Comparison of ENCODE assay signal across 8 mouse cellular contexts in the genomic region with DNA sequence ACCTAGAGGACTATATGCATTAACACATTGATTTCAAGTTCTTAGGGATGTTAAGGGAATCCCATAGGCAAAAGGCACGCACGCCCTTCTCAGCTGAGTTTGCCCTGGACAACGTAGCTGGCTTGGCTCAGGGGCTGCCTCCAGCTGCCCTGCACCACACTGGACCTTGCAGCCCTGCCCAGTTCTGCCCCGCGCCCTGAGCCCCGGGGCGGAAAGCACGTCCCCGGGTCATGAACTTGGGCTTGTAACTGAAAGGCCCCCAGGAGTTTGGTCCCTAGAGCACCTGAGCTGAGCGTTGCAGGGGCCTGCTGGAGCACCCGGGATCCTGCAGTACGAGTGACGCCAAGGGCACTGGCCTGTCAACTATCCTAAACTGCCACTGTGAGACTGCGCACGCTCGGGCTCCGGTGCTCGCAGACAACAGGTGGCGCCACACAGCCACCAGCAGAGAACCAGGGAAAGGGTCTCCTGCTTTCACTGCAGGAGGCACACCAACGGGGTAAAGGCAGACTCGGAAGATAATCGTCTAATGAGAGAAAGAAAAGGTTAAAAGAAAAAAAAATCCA. TPM values are rescaled to one million over a fixed set of nuclear protein-coding genes. Genes with fewer than 3 reads are reported as not detected.
DNase-seq lines count a peak whose midpoint lies in the region; ATAC-seq and TF ChIP-seq lines count a peak whose summit lies in the region.

No protein-coding gene starts in this region.

- H3K36me3 ChIP-seq in heart, embryonic 14.5 days (ENCODE audit: control insufficient read depth, insufficient read depth, low read length) = no peaks in the 10 kb centered on the region
- H3K36me3 ChIP-seq in midbrain, embryonic 10.5 days = no peaks in the 10 kb centered on the region

- H3K4me3 ChIP-seq in bone marrow, adult 2 months (replicated peaks; ENCODE audit: control insufficient read depth, low read depth, low read length) = no peak overlapping the region
- peak overlapping the region; percentile 26 to 27 for H3K4me3 ChIP-seq in heart, embryonic 14.5 days (ENCODE audit: control insufficient read depth in 1 of 2, insufficient read depth in 1 of 2, low read depth in 1 of 2, low read length in 2 of 2)
- H3K4me3 ChIP-seq in midbrain, embryonic 10.5 days = peak overlapping the region; percentile 44

- H3K9me3 ChIP-seq in heart, embryonic 14.5 days (ENCODE audit: control insufficient read depth, low read length) = no peaks in the 10 kb centered on the region
- H3K9me3 ChIP-seq in midbrain, embryonic 10.5 days (replicated peaks) = no peaks in the 10 kb centered on the region

- H3K4me1 ChIP-seq in bone marrow, adult 2 months (ENCODE audit: control insufficient read depth, insufficient read depth, low read length) = no peaks in the 10 kb centered on the region; the same call in 1 of the 2 replicates
- H3K4me1 ChIP-seq in heart, embryonic 14.5 days (ENCODE audit: control insufficient read depth in 2 of 2, insufficient read depth in 2 of 2, low read length in 2 of 2) = peaks cover 2 to 5% of the 10 kb centered on the region in 2 experiments; a peak in 1 of 4 replicates
- peaks cover 8% of the 10 kb centered on the region for H3K4me1 ChIP-seq in midbrain, embryonic 10.5 days

- intact Hi-C loops in gastrocnemius, postnatal 14 days (cut with DNase I; ENCODE audit: low total_unique reads) = loop anchor here (10.0 kb wide), 2 partner anchors 154 to 166 kb away; no protein-coding TSS in a partner anchor

- peak; percentile 47; the same call in 1 of the 2 replicates for ATAC-seq in heart, embryonic 14.5 days (ENCODE audit: insufficient number of reproducible peaks, insufficient read depth, low FRiP score, low read depth)

- H3K4me2 ChIP-seq in heart, embryonic 14.5 days (ENCODE audit: low read length) = peak overlapping the region; percentile 63

- H3K27me3 ChIP-seq in heart, embryonic 14.5 days (ENCODE audit: control insufficient read depth, insufficient read depth, low read length) = no peaks in the 10 kb centered on the region
- H3K27me3 ChIP-seq in midbrain, embryonic 10.5 days (ENCODE audit: low read depth, poor library complexity, severe bottlenecking) = no peaks in the 10 kb centered on the region

- no peak for TF ChIP-seq POLR2A in bone marrow, adult 2 months (IDR thresholded peaks at IDR 0.05; ENCODE audit: borderline replicate concordance, control insufficient read depth, low read depth, low read length)

- 25% methylated on average over 22 of the region's 22 CpGs for WGBS in bone marrow, adult 2 months
- WGBS in heart, embryonic 14.5 days = 8% methylated on average over 22 of the region's 22 CpGs
- WGBS in midbrain, embryonic 10.5 days = 11% methylated on average over 22 of the region's 22 CpGs

- H3K9ac ChIP-seq in heart, embryonic 14.5 days (ENCODE audit: low read length) = peak overlapping the region; percentile 59

- TF ChIP-seq CTCF in bone marrow, adult 2 months (IDR thresholded peaks at IDR 0.05; ENCODE audit: control insufficient read depth, insufficient read depth, low read length) = peak; percentile 44

- DNase-seq in gastrocnemius, postnatal 14 days = peak; percentile 31
- no peak for DNase-seq in gastrocnemius, postnatal 25 days
- DNase-seq in kidney, postnatal 10 days = peak; percentile 56
- DNase-seq in midbrain, embryonic 10.5 days (ENCODE audit: low spot score) = peak; percentile 58
- DNase-seq in yolk sac, embryonic 10.5 days (ENCODE audit: low spot score) = peak; percentile 28
- no peak for DNase-seq in frontal cortex, postnatal 14 days (ENCODE audit: low spot score in 2 of 2)

- H3K27ac ChIP-seq in bone marrow, adult 2 months (ENCODE audit: control insufficient read depth, insufficient read depth, low read depth, low read length, poor library complexity) = no peak overlapping the region
- 0 out of 4 replicates have a peak overlapping the region, but pooled peaks of 1 of the 2 experiments have one; percentile 41 for H3K27ac ChIP-seq in heart, embryonic 14.5 days (replicated peaks in 1 of 2; ENCODE audit: control insufficient read depth in 1 of 2, insufficient read depth in 1 of 2, low read depth in 2 of 2, low read length in 2 of 2)
- H3K27ac ChIP-seq in midbrain, embryonic 10.5 days (replicated peaks) = no peak overlapping the region; the same call in 1 of the 2 replicates

RNA-seq across cellular contexts. Expression of a gene that starts 43.1 kb away (rescaled TPM):
- total RNA-seq in gastrocnemius, postnatal 14 days (2021) = 10 to 100 TPM; 16.7 to 17.8 TPM
- 10 to 100 TPM; 13.7 to 14.6 TPM for total RNA-seq in gastrocnemius, postnatal 25 days (2021)
- 21.7 and 21.8 TPM in 2 replicates for polyA plus RNA-seq in bone marrow, adult 2 months (2011; ENCODE audit: insufficient read depth, insufficient read length, low replicate concordance, missing spikeins)
- polyA plus RNA-seq in heart, embryonic 14.5 days (2014; fragmentation: Nextera tagmentation; extraction: Ambion mirVana) = 47.7 and 52.3 TPM in 2 replicates
- 85.2 and 86.7 TPM in 2 replicates for polyA plus RNA-seq in midbrain, embryonic 10.5 days (2016; fragmentation: Nextera tagmentation; extraction: Ambion mirVana)

Comparison
In these comparisons a context has a peak if more than half of its experiments do, and no peak if none do; other contexts are left out.
1. DNase-seq: peak in gastrocnemius, postnatal 14 days (single experiment), kidney, postnatal 10 days (single experiment), midbrain, embryonic 10.5 days (single experiment) and yolk sac, embryonic 10.5 days (single experiment); none in gastrocnemius, postnatal 25 days (single experiment) and frontal cortex, postnatal 14 days (0 of 2).